Mouse (Mus musculus) heart, postnatal 4 days (tissue): Measurements from ENCODE around the gene Spr. TPM values are rescaled to one million over a fixed set of nuclear protein-coding genes. Genes with fewer than 3 reads are reported as not detected.

Experiments
- DNase-seq: peaks from one replicate; pipeline ENCODE4 v3.0.0; 2021
- total RNA-seq, 2 experiments: library from RNA; stranded (reverse); gene quantifications; 2 replicates each; pipeline ENCODE4 v1.2.3; 2021

Spr gene
- total RNA-seq, 2 experiments from 2014 or later = 54.4 to 56.7 TPM

- peak; percentile 82 for DNase-seq
These were observed 5.9 kb downstream of the Spr start for GRCm38 (mm10) chr6:85131673-85132072.

- DNase-seq = peak; percentile 67
These were observed 19.7 kb downstream of the Spr start for GRCm38 (mm10) chr6:85117545-85118511.

GRCm38 (mm10) chr6:85105033-85105615 is 32.4 kb downstream of the Spr start:
- DNase-seq = no peak

- no peak for DNase-seq
These were observed 34.2 kb downstream of the Spr start for GRCm38 (mm10) chr6:85103321-85103720.

GRCm38 (mm10) chr6:85096441-85096840 is 41.1 kb downstream of the Spr start:
- DNase-seq = no peak

GRCm38 (mm10) chr6:85087425-85087824 is 50.1 kb downstream of the Spr start:
- DNase-seq = no peak

DNA sequence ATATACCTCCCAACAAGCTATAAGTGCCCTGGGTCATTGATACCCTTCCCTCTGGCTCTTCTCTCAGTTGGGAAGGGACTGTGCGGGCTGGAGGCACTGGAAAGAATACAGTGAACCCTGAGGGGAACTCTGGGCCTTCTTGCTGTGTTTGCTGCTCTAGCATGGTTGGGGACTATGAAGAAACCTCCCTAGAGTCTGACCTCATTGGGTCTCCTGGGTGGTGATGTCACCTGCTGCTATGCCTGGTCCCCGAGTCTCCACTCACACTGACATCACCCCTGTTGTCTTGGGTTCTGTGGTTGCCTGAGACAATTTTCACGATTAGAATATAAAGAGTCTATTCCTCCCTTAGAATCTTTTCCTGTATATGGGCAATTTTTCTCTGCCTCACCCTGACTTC is 50.9 kb downstream of the Spr start:
- no peak for DNase-seq

Other genes with a start within 250 kb of the Spr start
- gene Exoc6b, start 68.3 kb downstream of the Spr start, total RNA-seq = 10 to 100 TPM; 22.4 to 29.3 TPM
- not detected for gene Emx1, start 49.7 kb upstream of the Spr start, total RNA-seq
- 1 to 10 TPM; 3.0 to 3.6 TPM for gene Sfxn5, start 195.7 kb upstream of the Spr start, total RNA-seq
- gene Rab11fip5, start 236.9 kb upstream of the Spr start, total RNA-seq = 10 to 100 TPM; 74.7 to 79.8 TPM